Mouse (Mus musculus): Measurements from ENCODE around the gene Tk1.

- TF ChIP-seq CTCF (IDR thresholded peaks at IDR 0.05; ENCODE audit: control insufficient read depth, insufficient read depth, insufficient read length) (no peak), USF1 (IDR thresholded peaks at IDR 0.05; ENCODE audit: low read depth) (no peak), FOSL1 (IDR thresholded peaks at IDR 0.05; ENCODE audit: insufficient read depth, low read length, poor library complexity, severe bottlenecking) (no peak), CEBPB (IDR thresholded peaks at IDR 0.05; ENCODE audit: low read depth) (no peak), MAX (IDR thresholded peaks at IDR 0.05) (no peak), MYOD1 (IDR thresholded peaks at IDR 0.05; ENCODE audit: control insufficient read depth, insufficient read length, low read depth) (no peak), MYOG (IDR thresholded peaks at IDR 0.05; ENCODE audit: control insufficient read depth, extremely low read depth, insufficient read length) (no peak)
These were observed 16.2 kb downstream of the Tk1 start, which contains the start of the genes Gm20708 and Syngr2 for GRCm38 (mm10) chr11:117809407-117810311.
